Mouse (Mus musculus): ENCODE measurements at regions not wholly inside any gene's neighbourhood (a gene's known extent, or its start where the extent isn't known, plus 50 kb on each side); places are given as distances from the start of the nearest gene placed in this dataset.

GRCm38 (mm10) chr19:42673133-42673532, 60.5 kb upstream of the Loxl4 start:
- DNase-seq (ENCODE audit: extremely low spot score in 1 of 2, low spot score in 2 of 2): peak; percentile 48 to 62
- intact Hi-C loops (cut with DNase I): no loop called here

- peak in 1 of 2 experiments; percentile 41 for DNase-seq (ENCODE audit: extremely low spot score in 1 of 2, low spot score in 2 of 2)
These were observed 57.3 kb upstream of the Loxl4 start for GRCm38 (mm10) chr19:42669886-42670285.

GRCm38 (mm10) chr19:42668385-42669098, 55.9 kb upstream of the Loxl4 start:
- intact Hi-C loops (cut with DNase I): no loop called here
- no peak for DNase-seq (ENCODE audit: extremely low spot score in 1 of 2, low spot score in 2 of 2)

More at GRCm38 (mm10) chr19:42669886-42670285, 57.3 kb upstream of the Loxl4 start:
- intact Hi-C loops (cut with DNase I): no loop called here

GRCm38 (mm10) chr19:42666906-42667305, 54.3 kb upstream of the Loxl4 start:
- no peak for DNase-seq (ENCODE audit: extremely low spot score in 1 of 2, low spot score in 2 of 2)
- intact Hi-C loops (cut with DNase I): no loop called here

All from left cerebral cortex, postnatal 10 days (tissue).